Mouse (Mus musculus) erythroid progenitor cell, adult 5-6 weeks (primary cell): ENCODE measurements around the gene Sh2b3. TPM values are rescaled to one million over a fixed set of nuclear protein-coding genes. Genes with fewer than 3 reads are reported as not detected.

Experiments
- ATAC-seq: replicated peaks from 2 replicates; pipeline ENCODE4 v1.8.0; 2016; ENCODE audit warnings: moderate number of reproducible peaks, mild to moderate bottlenecking, moderate TSS enrichment, inconsistent platforms; ENCODE audit not compliant: poor library complexity, low FRiP score, severe bottlenecking
- total RNA-seq, 2 experiments: library from RNA; stranded (forward) in 1 of 2; stranded (reverse) in 1 of 2; fragments of 150-400 nt in 1 of 2; fragments of 186-747, 209-891 nt in 1 of 2; gene quantifications; 2 replicates each; pipeline versions ENCODE4 v1.2.3 to v1.2.4; 2015 to 2017; ENCODE audit warnings: low replicate concordance in 2 of 2

The Sh2b3 gene
- total RNA-seq, 2 experiments from 2014 or later = 4.6 to 12.2 TPM

DNA sequence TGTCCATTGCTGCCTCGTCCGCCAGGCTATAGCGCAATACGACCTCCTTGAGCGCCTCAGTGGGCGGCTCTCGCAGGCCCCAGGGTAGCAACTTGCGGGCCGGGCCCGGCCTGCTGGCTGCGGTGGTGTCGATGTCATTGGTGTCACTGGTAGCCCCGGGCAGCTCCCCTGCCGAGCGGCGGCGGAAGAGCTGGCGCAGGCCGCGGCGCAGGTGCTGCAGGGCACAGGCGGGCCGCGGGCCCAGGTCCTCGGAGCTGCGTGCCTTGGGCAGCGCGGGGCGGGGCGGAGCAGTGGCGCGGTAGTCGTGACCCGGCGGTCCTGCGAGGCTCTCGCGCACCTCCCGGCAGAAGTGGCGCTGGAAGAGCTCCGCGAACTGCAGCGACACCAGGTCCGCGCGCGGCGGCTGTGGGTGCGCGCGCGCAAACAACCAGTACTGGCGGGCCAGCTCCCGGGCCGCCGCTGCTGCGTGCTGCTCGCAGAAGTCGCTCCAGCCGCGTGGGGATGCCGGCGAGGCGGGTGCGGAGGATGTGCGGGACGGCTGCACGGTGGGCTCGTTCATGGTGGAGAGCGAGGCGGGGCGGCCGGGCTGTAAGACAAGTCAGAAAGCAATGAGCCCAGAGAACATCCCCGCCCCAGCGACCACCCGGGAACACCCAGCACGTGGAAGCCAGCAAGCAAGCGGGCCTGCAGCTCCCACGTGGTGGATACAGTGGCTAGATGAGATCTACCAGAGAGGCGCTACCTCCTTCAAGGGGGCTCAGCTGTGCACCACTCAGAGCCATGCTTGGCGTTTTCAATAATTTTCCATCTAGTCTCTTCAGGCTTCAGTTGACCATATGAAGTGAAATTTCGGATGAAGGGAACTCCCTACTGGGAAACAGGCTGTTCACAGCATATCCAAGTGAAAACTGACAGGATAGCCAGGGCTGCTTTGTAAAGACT, 8.7 kb downstream of the Sh2b3 start:
- no peak for ATAC-seq

DNA sequence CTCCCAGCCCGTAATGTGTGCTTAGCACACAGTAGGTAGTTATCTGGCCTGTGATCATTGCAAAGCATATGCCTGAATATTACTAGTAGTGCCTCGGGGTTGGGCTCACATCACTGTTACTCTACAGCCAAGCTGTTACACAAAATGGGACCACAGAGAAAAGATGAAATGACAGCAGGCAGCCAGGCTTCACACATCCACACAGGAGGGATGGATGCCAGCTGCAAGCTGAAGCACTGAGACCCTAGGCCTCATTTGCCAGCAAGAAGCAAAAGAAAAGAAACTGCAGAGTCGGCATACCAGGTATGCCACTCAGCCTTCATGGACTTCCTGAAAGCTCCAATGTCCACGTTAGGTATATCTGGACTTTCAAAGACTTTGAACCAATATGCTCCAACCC, 9.6 kb downstream of the Sh2b3 start:
- ATAC-seq = no peak

GRCm38 (mm10) chr5:121825606-121826005, 11.8 kb downstream of the Sh2b3 start:
- no peak for ATAC-seq

GRCm38 (mm10) chr5:121824121-121824520, 13.3 kb downstream of the Sh2b3 start:
- ATAC-seq = no peak

- ATAC-seq = no peak
Observed at GRCm38 (mm10) chr5:121823668-121824067, 13.8 kb downstream of the Sh2b3 start.

DNA sequence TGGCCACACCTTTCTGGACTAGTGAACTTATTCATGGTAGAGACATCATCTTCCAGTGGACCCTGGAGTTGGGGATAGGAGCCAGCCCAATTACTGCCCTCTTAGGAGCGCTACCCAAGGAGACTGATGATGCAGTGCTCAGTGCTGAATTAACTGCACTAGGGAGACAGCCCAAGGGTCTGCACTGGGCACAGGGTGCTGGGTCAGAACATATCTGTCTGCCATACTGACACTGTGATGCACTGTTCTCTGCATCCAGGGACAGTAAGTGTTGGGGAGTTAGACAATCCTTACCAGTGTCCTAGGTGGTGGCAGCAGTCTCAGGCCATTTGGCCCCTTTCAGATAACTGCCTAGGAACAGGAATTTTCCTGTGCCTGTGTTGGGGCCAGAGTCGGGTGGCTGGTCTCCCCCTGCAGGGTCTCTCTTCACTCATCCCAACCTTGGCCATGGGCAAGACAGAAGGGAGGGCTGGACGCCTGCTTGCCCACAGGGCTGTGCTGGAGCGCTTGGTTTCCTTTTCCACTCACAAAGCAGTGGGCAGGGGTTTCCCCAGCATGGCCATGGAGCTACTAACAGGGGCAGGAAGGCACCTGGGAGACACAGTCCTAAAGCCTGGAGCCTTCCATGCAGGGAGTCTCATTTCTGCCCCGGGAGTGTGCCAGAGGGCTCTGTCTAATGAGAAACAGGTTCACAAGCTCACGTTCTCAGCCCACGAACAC, 14.5 kb downstream of the Sh2b3 start:
- ATAC-seq = no peak

DNA sequence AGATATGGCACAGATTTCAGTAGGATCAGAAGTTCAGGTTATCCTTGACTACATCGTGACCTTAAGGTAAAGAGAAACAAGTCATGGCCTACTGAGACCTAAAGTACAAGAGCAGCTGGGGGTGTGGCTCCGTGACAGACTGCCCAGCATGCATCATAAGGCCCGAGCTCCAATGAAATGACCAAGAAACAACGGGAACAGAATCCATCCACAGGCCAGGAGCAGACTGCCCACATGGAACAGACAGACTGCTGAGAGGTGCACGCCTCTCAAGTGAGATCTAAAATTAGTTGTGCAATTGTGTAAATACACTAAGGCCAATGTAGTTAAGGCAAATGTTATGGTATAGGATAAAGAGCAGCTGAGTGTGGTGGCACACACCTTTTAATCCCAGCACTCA, 15.9 kb downstream of the Sh2b3 start:
- no peak for ATAC-seq

GRCm38 (mm10) chr5:121821116-121821515, 16.3 kb downstream of the Sh2b3 start:
- ATAC-seq = no peak

- no peak for ATAC-seq
Observed at GRCm38 (mm10) chr5:121820657-121821056, 16.8 kb downstream of the Sh2b3 start.

GRCm38 (mm10) chr5:121820161-121820560, 17.3 kb downstream of the Sh2b3 start:
- no peak for ATAC-seq

GRCm38 (mm10) chr5:121819559-121819958, 17.9 kb downstream of the Sh2b3 start:
- no peak for ATAC-seq

GRCm38 (mm10) chr5:121818862-121819261, 18.6 kb downstream of the Sh2b3 start:
- no peak for ATAC-seq

DNA sequence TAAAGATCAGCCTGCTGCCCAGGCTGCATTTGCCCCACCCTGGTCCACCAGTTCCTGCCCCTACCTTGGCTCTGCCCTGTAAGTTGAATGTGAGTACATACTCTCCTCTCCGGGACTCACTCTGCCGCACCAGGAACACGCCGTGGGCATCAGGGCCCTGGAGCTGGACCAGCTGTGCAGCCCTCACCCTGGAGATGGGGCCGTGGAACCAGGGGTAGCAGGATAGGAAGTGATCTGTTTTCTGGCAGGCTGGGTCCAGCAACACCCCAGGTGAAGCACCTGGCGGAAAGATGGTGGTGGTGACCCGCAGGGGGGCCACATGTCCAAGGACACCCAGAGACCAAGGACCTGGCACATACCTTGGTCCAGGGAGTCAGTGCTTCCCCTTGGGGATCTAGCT, 19.0 kb downstream of the Sh2b3 start:
- ATAC-seq = no peak

DNA sequence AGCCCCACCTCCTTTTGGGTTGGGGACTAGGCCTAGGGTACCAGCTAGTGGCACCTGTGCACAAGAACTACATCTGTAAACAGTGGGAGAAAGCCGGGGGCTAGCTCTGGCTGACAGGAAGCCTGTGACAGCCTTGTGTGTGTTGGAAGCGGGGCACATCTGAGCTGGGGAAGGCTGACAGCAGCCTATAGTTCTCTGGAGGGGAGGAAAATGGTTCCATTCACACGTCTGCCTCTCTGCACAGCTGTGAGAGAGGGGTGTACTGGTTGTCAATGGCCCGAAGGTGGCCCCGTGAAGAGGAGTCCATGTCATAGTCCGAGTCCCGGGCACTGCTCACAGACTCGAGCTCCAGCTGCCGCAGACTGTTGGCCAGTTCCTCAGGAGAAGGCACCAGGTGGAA, 19.9 kb downstream of the Sh2b3 start:
- ATAC-seq = no peak

DNA sequence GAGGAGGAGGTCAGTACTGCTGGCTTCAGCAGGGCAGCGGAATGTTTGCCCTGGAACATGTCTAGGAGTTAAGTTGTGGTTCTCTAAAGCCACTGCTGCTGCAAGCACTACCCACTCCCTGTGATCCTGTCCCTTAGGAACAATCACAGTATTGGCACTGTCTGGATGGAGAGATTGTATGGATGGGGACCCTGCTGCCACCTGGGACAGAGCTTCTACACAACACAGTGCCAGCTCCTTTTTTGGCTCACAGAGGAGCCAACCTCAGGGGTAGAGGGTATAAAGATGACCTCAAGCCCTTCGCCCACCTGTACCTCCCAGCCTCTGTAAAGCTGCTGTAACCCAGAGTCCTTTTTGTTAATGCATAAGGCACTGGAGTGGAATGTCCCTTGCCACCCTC, 20.8 kb downstream of the Sh2b3 start:
- no peak for ATAC-seq

GRCm38 (mm10) chr5:121815867-121816380, 21.5 kb downstream of the Sh2b3 start:
- ATAC-seq = no peak

DNA sequence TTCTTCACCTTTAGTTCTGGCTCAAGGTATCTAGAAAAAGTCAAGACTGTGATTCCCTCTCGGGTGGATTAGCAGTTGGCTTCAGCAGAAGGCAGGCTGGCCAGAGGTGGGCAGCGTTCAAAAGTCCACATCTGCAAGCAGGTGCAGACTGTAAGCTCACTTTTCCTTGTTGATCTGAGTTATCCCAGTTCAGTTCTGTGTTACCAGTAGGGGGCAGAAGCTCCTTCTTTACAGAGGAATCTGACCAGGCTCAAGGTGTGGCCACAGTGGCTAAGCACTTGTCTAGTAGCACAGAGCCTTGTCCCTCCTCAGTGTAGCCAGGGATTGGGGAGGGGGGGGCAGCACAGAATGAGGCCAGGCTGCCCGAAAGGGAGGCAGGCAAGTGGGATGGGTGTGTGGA, 22.4 kb downstream of the Sh2b3 start:
- no peak for ATAC-seq

DNA sequence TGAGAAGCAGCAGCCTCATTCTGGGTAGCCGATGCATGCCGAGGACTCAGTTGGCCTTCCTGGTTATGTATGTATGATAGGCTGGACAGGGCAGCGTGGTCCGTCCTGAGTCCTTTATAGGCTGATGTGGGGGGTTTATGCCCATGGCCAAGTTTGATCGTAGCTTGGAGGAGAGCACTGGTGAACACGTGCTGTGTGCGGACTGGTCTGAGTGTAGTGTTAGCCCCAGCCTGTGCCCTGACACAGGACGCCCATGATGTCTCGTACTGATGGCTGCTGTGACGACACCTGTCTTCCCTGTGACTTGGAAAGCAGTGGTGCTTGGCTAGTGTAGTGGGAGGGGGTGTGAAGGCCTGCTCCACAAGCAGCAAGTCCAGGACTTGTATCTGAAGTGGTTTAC, 23.7 kb downstream of the Sh2b3 start:
- no peak for ATAC-seq

DNA sequence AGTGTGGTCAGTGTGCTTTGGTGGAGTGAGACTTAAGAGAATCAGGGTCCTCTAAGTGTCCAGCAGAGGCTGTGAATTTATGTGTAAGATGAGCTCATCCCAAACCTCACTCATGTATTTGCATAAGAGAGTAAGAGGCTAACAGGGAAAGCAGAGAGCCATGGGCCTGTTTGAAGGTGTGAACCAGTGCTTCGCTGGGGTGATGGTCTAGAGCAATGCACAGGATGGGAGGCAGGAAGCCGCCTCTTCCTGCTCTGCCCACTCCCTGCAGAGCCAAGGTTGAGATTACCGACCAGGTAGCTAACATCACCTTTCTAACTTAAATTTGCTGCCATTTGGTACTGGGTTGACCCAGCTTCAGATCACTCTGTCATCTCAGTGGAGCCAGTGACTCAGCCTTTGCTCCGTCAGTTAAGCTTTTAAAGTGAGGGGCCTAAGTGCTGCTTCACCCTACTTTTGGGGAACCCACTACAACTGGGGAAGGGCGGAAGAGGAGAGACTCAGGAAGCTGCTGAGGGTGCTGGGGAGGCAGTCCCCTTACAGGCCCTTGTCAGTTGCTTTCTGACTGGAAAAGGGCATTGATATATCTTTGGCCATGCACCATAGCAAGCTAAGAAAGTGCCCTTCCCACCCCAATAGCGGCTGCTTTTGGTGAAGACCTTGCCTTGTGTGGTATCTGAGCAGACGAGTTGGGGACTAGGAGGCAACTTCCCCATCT, 24.8 kb downstream of the Sh2b3 start:
- no peak for ATAC-seq

DNA sequence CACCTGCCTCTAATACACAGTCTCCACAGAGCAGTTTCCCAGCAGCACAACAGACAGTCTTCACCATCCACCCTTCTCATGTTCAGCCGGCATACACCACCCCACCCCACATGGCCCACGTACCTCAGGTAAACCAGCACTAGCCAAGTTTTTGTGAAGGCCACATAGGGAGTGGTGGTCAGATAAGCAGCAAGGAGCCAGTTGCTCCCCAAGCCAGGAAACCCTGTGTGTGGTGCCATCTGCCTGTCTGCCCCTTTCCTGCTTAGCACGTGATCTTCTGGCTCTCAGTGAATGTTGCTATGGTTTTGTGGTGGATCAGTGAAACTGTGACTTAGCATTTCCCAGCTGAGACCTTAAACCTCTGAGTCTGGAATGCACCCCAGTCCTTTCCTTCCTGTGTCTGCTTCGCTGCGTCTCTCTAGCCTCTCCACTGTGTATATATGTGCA, 25.9 kb downstream of the Sh2b3 start:
- ATAC-seq = no peak
